Mouse (Mus musculus) midbrain, postnatal 0 days (tissue): Measurements from ENCODE around the gene Scgb1c1. TPM values are rescaled to one million over a fixed set of nuclear protein-coding genes. Genes with fewer than 3 reads are reported as not detected.

Experiments
- ATAC-seq: fragments of 200-750 bp; cut with Nextera tagmentation; 2 replicates; pipeline ENCODE4 v1.8.0; 2017; ENCODE audit warnings: moderate number of reproducible peaks, mild to moderate bottlenecking, moderate TSS enrichment, moderate library complexity; ENCODE audit not compliant: low FRiP score
- DNase-seq: peaks from one replicate; pipeline ENCODE4 v3.0.0-alpha.2; 2015; ENCODE audit warnings: low spot score
- H3K27ac ChIP-seq: fragments of 300-500 bp; sonication (generic); 2 replicates; pipeline ENCODE4 v1.5.1; 2014; ENCODE audit warnings: low read depth, mild to moderate bottlenecking, low read length, mixed read lengths
- H3K27me3 ChIP-seq: fragments of 300-500 bp; sonication (generic); 2 replicates; pipeline ENCODE4 v1.6.1; 2014; ENCODE audit warnings: low read length, control low read depth, mixed read lengths; ENCODE audit not compliant: insufficient read depth
- H3K36me3 ChIP-seq: fragments of 300-500 bp; sonication (generic); 2 replicates; pipeline ENCODE4 v1.6.1; 2014; ENCODE audit warnings: low read length, control low read depth, mixed read lengths; ENCODE audit not compliant: insufficient read depth
- H3K4me1 ChIP-seq: fragments of 300-500 bp; sonication (generic); 2 replicates; pipeline ENCODE4 v1.6.1; 2014; ENCODE audit warnings: mild to moderate bottlenecking, control low read depth, antibody characterized with exemption, low read length, mixed read lengths; ENCODE audit not compliant: insufficient read depth
- H3K4me2 ChIP-seq: fragments of 300-500 bp; sonication (generic); 2 replicates; pipeline ENCODE4 v1.6.1; 2014; ENCODE audit warnings: low read depth, mild to moderate bottlenecking, low read length, mixed read lengths; ENCODE audit not compliant: poor library complexity, severe bottlenecking
- H3K4me3 ChIP-seq: fragments of 300-500 bp; sonication (generic); 2 replicates; pipeline ENCODE4 v1.5.1; 2014; ENCODE audit warnings: low read depth, mild to moderate bottlenecking, low read length, moderate library complexity
- H3K9ac ChIP-seq: fragments of 300-500 bp; sonication (generic); replicated peaks from 2 replicates; pipeline ENCODE4 v1.6.1; 2014; ENCODE audit warnings: mild to moderate bottlenecking, low read length, moderate library complexity, mixed read lengths; ENCODE audit not compliant: poor library complexity, severe bottlenecking
- H3K9me3 ChIP-seq: fragments of 300-500 bp; sonication (generic); 2 replicates; pipeline ENCODE4 v1.6.1; 2016; ENCODE audit warnings: low read length, control low read depth
- CTCF ChIP-seq: IDR thresholded peaks from 2 replicates; pipeline ENCODE4 v1.5.1; 2016; ENCODE audit warnings: antibody characterized with exemption, mild to moderate bottlenecking
- WGBS: fragments of 180-500 bp; shearing (Covaris S2); extraction: QIAGEN DNeasy Blood & Tissue Kit; methylation state at CpG from one replicate; pipeline ENCODE4 v1.1.7; 2014; 5-methylcytosine and 5-hydroxymethylcytosine counted together
- polyA plus RNA-seq: library from polyadenylated mRNA; unstranded; fragments of >200 nt; fragmentation: Nextera tagmentation; extraction: Ambion mirVana; gene quantifications from 2 replicates; pipeline ENCODE4 v1.2.1, GENCODE M21; 2015
- total RNA-seq: library from RNA; depleted of rRNA; stranded (reverse); fragments of >200 nt; gene quantifications from 2 replicates; pipeline ENCODE4 v1.2.3, GENCODE M21; 2014; rRNA removed

Scgb1c1 gene
- total RNA-seq, result not detected in 2 replicates
- not detected in 2 replicates for polyA plus RNA-seq

DNA sequence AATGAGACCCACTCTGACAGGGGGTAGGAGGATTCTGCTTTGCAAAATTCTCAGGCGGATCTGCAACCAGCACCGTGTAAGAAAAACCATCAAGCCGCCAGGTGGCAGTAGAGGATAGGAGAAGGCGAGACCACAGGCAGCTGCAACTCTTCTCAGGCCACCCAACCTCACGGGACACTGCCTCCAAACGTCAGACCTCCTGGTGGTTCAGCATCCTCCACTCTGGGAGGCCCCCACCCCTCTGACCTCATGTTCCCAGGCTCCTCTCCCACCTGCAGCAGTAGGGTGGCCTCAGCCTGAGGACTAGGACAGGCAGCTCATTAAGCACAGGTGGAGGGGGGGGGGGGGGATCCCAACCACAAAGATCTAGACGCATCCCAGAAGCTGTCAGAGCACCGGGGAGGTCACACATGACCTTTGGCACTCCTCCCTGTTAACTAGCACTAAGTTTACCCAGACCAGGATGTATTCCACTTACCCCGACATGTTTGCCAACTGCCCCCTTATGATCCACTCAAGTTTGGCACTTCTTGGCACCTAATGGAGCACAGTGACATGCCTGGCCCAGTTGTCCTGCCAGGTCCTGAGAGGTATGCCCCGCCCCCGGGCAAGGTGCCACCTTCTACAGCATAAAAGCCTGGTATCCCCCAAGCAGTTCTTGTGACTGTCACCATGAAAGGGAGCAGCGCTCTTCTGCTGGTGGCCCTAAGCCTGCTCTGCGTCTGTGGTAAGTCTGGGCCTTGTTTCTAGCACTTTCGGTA is at the start of gene Scgb1c1:
Gene Scgb1c1, plus strand, starts transcription at position 643 of the 761 bp plus-strand sequence.
- H3K9me3 ChIP-seq, result no peaks in the 10 kb centered on the region
- peak; percentile 85 for DNase-seq
- no peaks in the 10 kb centered on the region for H3K36me3 ChIP-seq
- WGBS, result 29% methylated on average over 14 of the region's 14 CpGs
- 0 out of 2 replicates have a peak, but pooled peaks cover 6% of the 10 kb centered on the region for H3K27me3 ChIP-seq
- TF ChIP-seq CTCF, result peak; percentile 87
- H3K9ac ChIP-seq, result no peak within 1 kb of the TSS
- no peak within 1 kb of the TSS for H3K4me2 ChIP-seq
- H3K27ac ChIP-seq, result no peak within 1 kb of the TSS
- ATAC-seq, result peak; percentile 73
- no peaks in the 10 kb centered on the region for H3K4me1 ChIP-seq
- H3K4me3 ChIP-seq, result no peak within 1 kb of the TSS

DNA sequence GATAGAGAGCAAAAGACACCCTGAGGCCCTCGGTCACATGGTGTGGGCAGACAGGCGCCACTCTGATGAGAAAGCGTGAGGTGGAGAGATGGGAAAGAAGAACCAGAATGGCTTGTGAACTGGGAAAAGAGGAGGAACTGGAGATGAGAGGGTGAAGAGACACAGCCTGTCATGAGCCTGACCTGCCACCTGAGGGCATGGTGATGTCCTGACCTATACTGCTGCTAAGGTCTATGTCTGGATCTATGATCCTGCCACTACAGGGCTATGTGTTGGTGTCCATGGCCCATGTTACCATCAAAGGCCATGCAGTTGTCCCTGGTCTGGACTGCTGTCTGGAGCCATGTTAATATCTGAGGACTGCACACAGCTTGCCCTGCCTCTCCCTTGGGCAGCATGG is 47.7 kb upstream of the Scgb1c1 start:
- Histone ChIP-seq H3K4me3 (no peak overlapping the region), H3K9me3 (no peaks in the 10 kb centered on the region), H3K27ac (no peak overlapping the region), H3K36me3 (no peaks in the 10 kb centered on the region), H3K9ac (no peak overlapping the region), H3K4me2 (no peak overlapping the region), H3K4me1 (no peaks in the 10 kb centered on the region), H3K27me3 (no peaks in the 10 kb centered on the region)
- DNase-seq (no peak), ATAC-seq (no peak)
- WGBS, result 89% methylated on average over 3 of the region's 3 CpGs
- TF ChIP-seq CTCF, result no peak

DNA sequence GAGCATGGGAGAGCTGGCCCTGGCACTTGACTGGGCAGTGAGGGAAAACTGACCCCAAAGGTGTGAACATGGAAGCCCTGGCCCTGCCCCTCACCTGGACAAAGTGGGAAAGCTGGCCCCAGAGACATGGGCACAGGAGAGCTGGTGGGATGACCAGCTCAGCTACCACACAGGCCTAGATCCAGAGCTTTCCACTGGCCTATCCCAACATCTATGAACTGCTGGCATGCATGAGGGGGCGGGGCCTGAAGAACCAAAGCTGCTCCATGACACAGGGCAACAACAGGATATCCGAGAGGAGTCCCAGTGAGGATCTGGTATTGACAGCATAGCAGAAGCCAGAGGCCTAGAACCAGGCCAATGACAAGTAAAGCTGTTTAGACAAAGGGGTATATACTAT is 47.1 kb upstream of the Scgb1c1 start:
- H3K27me3 ChIP-seq, result no peaks in the 10 kb centered on the region
- DNase-seq, result no peak
- H3K27ac ChIP-seq, result no peak overlapping the region
- no peaks in the 10 kb centered on the region for H3K36me3 ChIP-seq
- no peaks in the 10 kb centered on the region for H3K4me1 ChIP-seq
- ATAC-seq, result no peak
- TF ChIP-seq CTCF, result no peak
- H3K4me3 ChIP-seq, result no peak overlapping the region
- no peak overlapping the region for H3K4me2 ChIP-seq
- no peak overlapping the region for H3K9ac ChIP-seq
- H3K9me3 ChIP-seq, result no peaks in the 10 kb centered on the region
- 74% methylated on average over 2 of the region's 2 CpGs for WGBS

DNA sequence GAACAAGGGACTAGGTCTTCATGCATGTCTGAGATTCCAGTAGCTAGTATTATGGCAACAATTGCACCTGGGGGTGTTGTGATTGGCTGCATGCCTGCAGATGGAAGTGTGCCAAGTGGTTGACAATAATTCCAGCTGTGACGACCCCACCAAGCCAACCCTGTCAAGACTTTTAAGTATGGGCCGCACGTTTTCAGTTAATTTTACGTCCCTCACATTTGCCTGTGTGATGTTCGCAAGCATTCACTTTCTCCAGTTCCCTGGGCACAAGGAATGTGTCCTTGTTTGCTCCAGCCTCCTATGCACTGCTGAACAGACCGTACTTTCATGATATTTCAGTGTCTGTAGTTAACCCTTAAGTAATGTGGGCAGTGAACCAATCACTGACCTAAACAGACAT is 42.7 kb upstream of the Scgb1c1 start:
- Histone ChIP-seq H3K9ac (no peak overlapping the region), H3K27me3 (no peaks in the 10 kb centered on the region), H3K27ac (no peak overlapping the region), H3K4me2 (no peak overlapping the region), H3K4me1 (no peaks in the 10 kb centered on the region), H3K36me3 (peaks cover 6% of the 10 kb centered on the region; the same call in 1 of the 2 replicates), H3K4me3 (no peak overlapping the region), H3K9me3 (no peaks in the 10 kb centered on the region)
- TF ChIP-seq CTCF, result no peak
- 70% methylated on average over 6 of the region's 6 CpGs for WGBS
- no peak for ATAC-seq
- DNase-seq, result no peak

DNA sequence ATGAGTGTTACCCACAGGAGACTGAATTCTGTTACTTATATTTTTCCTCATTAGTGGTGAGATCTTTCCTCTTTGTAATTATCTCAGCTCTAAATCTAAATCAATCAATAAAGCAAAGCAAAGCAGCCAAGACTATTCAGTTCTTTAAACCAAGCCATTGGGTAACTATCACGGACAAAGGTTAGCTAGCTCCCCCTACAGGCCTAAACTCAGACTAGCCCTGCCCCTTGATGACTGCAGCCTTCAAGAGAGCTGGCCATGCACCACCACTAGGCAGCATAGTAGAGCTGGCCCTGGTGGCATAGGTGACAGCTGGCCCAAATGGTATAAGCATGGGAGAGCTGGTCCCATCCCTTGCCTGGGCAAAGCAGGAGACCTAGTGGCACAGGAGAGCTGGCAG is 39.6 kb upstream of the Scgb1c1 start:
- Histone ChIP-seq H3K9me3 (no peaks in the 10 kb centered on the region), H3K9ac (no peak overlapping the region), H3K4me3 (no peak overlapping the region), H3K4me1 (no peaks in the 10 kb centered on the region), H3K4me2 (no peak overlapping the region), H3K27ac (no peak overlapping the region), H3K27me3 (no peaks in the 10 kb centered on the region), H3K36me3 (peaks cover 14% of the 10 kb centered on the region; the same call in 1 of the 2 replicates)
- DNase-seq, result peak; percentile 59
- TF ChIP-seq CTCF, result peak; percentile 77
- ATAC-seq, result peak; percentile 50; the same call in 1 of the 2 replicates
- WGBS, result 16% methylated on average over 1 of the region's 1 CpGs

DNA sequence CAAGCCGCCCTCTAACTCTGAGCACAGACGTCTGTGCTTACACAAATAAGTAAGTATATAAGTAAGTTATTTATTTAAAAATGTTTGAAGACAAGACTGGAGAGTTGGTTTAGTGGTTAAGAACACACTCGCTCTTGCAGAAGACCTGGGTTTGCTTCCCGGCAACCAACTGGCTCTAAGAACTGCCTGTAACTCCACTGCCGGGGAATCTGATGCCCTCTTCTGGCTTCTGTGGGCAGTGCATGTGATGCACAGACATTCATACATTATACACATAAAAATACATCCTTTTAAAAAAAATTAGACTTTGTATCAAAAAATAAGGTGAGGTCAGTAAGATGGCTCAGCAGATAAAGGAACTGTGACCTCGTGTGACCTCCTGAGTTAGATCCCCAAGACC is 34.9 kb upstream of the Scgb1c1 start:
- H3K36me3 ChIP-seq, result peaks cover 38% of the 10 kb centered on the region
- no peak overlapping the region for H3K4me3 ChIP-seq
- H3K9ac ChIP-seq, result no peak overlapping the region
- no peak overlapping the region for H3K27ac ChIP-seq
- H3K4me1 ChIP-seq, result no peaks in the 10 kb centered on the region
- 91% methylated on average over 6 of the region's 6 CpGs for WGBS
- DNase-seq (no peak), ATAC-seq (no peak)
- H3K9me3 ChIP-seq, result no peaks in the 10 kb centered on the region
- H3K4me2 ChIP-seq, result no peak overlapping the region
- H3K27me3 ChIP-seq, result no peaks in the 10 kb centered on the region
- TF ChIP-seq CTCF, result peak; percentile 50
